Mouse (Mus musculus): ENCODE results near the gene Tbc1d24. TPM values are rescaled to one million over a fixed set of nuclear protein-coding genes. Genes with fewer than 3 reads are reported as not detected.
"Not testable (repeated sequence)": the region's sequence is repeated elsewhere in the genome, so short reads cannot be mapped to it uniquely, and the experiment has no call there.

Tbc1d24 gene
- total RNA-seq, 1 experiment from 2014 or later: 0.35 TPM

- no peak for ATAC-seq (ENCODE audit: extremely low read depth, insufficient number of reproducible peaks, low FRiP score, poor library complexity, severe bottlenecking)
Measured at GRCm38 (mm10) chr17:24157121-24157520, 48.2 kb downstream of the Tbc1d24 start.

GRCm38 (mm10) chr17:24156394-24156793 lies 49.0 kb downstream of the Tbc1d24 start:
- ATAC-seq (ENCODE audit: extremely low read depth, insufficient number of reproducible peaks, low FRiP score, poor library complexity, severe bottlenecking): no peak

- ATAC-seq (ENCODE audit: extremely low read depth, insufficient number of reproducible peaks, low FRiP score, poor library complexity, severe bottlenecking): no peak
Measured at GRCm38 (mm10) chr17:24155742-24156141, 49.6 kb downstream of the Tbc1d24 start.

GRCm38 (mm10) chr17:24154463-24154862 lies 50.9 kb downstream of the Tbc1d24 start:
- no peak for ATAC-seq (ENCODE audit: extremely low read depth, insufficient number of reproducible peaks, low FRiP score, poor library complexity, severe bottlenecking)

- ATAC-seq (ENCODE audit: extremely low read depth, insufficient number of reproducible peaks, low FRiP score, poor library complexity, severe bottlenecking): peak; percentile 96
Measured at GRCm38 (mm10) chr17:24151890-24152563, 53.3 kb downstream of the Tbc1d24 start.

- no peak for ATAC-seq (ENCODE audit: extremely low read depth, insufficient number of reproducible peaks, low FRiP score, poor library complexity, severe bottlenecking)
Measured at GRCm38 (mm10) chr17:24151382-24151781, 54.0 kb downstream of the Tbc1d24 start.

GRCm38 (mm10) chr17:24150824-24151223 lies 54.5 kb downstream of the Tbc1d24 start, which contains the start of gene Pdpk1:
Gene Pdpk1 (minus strand): TSS chr17:24150924.
- ATAC-seq (ENCODE audit: extremely low read depth, insufficient number of reproducible peaks, low FRiP score, poor library complexity, severe bottlenecking): no peak

GRCm38 (mm10) chr17:24149421-24149820 lies 55.9 kb downstream of the Tbc1d24 start:
- no peak for ATAC-seq (ENCODE audit: extremely low read depth, insufficient number of reproducible peaks, low FRiP score, poor library complexity, severe bottlenecking)

- no peak for ATAC-seq (ENCODE audit: extremely low read depth, insufficient number of reproducible peaks, low FRiP score, poor library complexity, severe bottlenecking)
Measured at GRCm38 (mm10) chr17:24142897-24143296, 62.5 kb downstream of the Tbc1d24 start.

GRCm38 (mm10) chr17:24141425-24141920 lies 63.9 kb downstream of the Tbc1d24 start:
- ATAC-seq (ENCODE audit: extremely low read depth, insufficient number of reproducible peaks, low FRiP score, poor library complexity, severe bottlenecking): peak; percentile 98

- no peak for ATAC-seq (ENCODE audit: extremely low read depth, insufficient number of reproducible peaks, low FRiP score, poor library complexity, severe bottlenecking)
Measured at GRCm38 (mm10) chr17:24140845-24141424, 64.4 kb downstream of the Tbc1d24 start.

- no peak for ATAC-seq (ENCODE audit: extremely low read depth, insufficient number of reproducible peaks, low FRiP score, poor library complexity, severe bottlenecking)
Measured at GRCm38 (mm10) chr17:24139968-24140367, 65.4 kb downstream of the Tbc1d24 start.

- no peak for ATAC-seq (ENCODE audit: extremely low read depth, insufficient number of reproducible peaks, low FRiP score, poor library complexity, severe bottlenecking)
Measured at GRCm38 (mm10) chr17:24139256-24139655, 66.1 kb downstream of the Tbc1d24 start.

GRCm38 (mm10) chr17:24137226-24137880 lies 68.0 kb downstream of the Tbc1d24 start:
- ATAC-seq (ENCODE audit: extremely low read depth, insufficient number of reproducible peaks, low FRiP score, poor library complexity, severe bottlenecking): no peak

GRCm38 (mm10) chr17:24134062-24134461 lies 71.3 kb downstream of the Tbc1d24 start:
- no peak for ATAC-seq (ENCODE audit: extremely low read depth, insufficient number of reproducible peaks, low FRiP score, poor library complexity, severe bottlenecking)

GRCm38 (mm10) chr17:24132919-24133318 lies 72.4 kb downstream of the Tbc1d24 start:
- not testable (repeated sequence) for ATAC-seq (ENCODE audit: extremely low read depth, insufficient number of reproducible peaks, low FRiP score, poor library complexity, severe bottlenecking)

- no peak for ATAC-seq (ENCODE audit: extremely low read depth, insufficient number of reproducible peaks, low FRiP score, poor library complexity, severe bottlenecking)
Measured at GRCm38 (mm10) chr17:24131570-24131969, 73.8 kb downstream of the Tbc1d24 start.

- ATAC-seq (ENCODE audit: extremely low read depth, insufficient number of reproducible peaks, low FRiP score, poor library complexity, severe bottlenecking): not testable (repeated sequence)
Measured at GRCm38 (mm10) chr17:24129246-24129645, 76.1 kb downstream of the Tbc1d24 start.

GRCm38 (mm10) chr17:24127592-24127991 lies 77.8 kb downstream of the Tbc1d24 start:
- no peak for ATAC-seq (ENCODE audit: extremely low read depth, insufficient number of reproducible peaks, low FRiP score, poor library complexity, severe bottlenecking)

GRCm38 (mm10) chr17:24126801-24127200 lies 78.6 kb downstream of the Tbc1d24 start:
- no peak for ATAC-seq (ENCODE audit: extremely low read depth, insufficient number of reproducible peaks, low FRiP score, poor library complexity, severe bottlenecking)
